Mouse (Mus musculus): Measurements from ENCODE around the gene Ttc26. TPM values are rescaled to one million over a fixed set of nuclear protein-coding genes. Genes with fewer than 3 reads are reported as not detected.
A peak's percentile ranks its signal among the peaks of the same experiment; 100 is the strongest.
"Not testable (repeated sequence)": the region's sequence is repeated elsewhere in the genome, so short reads cannot be mapped to it uniquely, and the experiment has no call there.

Gene Ttc26
- polyA plus RNA-seq, 1 experiment: 3.6 TPM

DNA sequence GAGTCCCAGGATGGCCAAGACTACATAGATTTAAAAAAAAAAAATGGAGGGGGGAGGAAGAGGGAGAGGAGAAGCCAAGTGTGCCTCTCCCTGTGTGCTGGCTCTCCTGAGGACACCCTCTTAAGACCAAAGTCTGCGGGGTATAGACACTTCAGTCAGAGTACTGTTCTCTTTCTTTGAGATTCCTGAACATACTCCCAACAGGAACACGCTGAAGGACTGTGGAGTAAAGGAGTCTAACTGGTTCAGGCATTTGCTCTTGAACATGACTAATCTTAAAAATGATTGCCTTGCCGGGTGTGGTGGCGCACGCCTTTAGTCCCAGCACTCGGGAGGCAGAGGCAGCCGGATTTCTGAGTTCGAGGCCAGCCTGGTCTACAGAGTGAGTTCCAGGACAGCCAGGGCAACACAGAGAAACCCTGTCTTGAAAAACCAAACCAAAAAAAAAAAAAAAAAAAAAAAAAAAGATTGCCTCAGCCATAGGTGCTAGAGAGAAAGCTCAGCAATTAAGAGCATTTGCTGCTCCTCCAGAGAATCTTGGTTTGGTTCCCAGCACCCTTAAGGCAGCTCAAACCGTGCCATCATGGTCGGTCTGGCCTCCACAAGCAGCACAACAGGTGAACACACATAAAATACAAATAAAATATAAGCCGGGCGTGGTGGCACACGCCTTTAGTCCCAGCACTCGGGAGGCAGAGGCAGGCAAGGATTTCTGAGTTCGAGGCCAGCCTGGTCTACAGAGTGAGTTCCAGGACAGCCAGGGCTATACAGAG, 24.4 kb upstream of the Ttc26 start:
- DNase-seq (ENCODE audit: low spot score): not testable (repeated sequence)

DNA sequence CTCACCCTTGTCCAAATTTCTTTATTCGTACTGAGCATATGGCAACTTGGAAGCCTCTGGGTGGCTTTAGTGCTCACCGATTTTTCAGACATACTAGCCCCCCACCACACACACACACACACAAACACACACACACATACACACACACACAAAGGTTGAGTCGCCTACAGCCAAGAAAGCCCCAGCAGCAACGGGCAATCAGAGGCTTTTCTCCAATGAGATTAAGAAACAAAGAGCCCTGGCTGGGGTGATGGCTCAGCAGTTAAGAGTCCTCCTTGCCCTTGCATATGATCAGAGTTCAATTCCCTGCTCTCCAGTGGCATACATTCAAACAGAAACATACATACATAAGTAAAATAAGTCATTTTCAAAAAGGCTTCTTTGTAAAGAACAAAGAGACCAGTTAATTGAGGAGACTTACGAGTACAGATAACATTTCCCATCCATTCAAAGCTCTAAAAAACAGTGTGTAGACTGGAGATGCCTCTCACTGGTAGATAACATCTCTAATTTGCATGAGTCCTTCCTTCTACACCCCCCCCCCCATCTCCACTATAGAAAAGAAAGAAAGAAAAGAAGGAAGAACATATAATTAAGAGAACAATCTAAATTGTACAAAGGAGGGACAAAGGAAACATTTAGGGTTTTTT, 23.5 kb upstream of the Ttc26 start:
- no peak for DNase-seq (ENCODE audit: low spot score)

DNA sequence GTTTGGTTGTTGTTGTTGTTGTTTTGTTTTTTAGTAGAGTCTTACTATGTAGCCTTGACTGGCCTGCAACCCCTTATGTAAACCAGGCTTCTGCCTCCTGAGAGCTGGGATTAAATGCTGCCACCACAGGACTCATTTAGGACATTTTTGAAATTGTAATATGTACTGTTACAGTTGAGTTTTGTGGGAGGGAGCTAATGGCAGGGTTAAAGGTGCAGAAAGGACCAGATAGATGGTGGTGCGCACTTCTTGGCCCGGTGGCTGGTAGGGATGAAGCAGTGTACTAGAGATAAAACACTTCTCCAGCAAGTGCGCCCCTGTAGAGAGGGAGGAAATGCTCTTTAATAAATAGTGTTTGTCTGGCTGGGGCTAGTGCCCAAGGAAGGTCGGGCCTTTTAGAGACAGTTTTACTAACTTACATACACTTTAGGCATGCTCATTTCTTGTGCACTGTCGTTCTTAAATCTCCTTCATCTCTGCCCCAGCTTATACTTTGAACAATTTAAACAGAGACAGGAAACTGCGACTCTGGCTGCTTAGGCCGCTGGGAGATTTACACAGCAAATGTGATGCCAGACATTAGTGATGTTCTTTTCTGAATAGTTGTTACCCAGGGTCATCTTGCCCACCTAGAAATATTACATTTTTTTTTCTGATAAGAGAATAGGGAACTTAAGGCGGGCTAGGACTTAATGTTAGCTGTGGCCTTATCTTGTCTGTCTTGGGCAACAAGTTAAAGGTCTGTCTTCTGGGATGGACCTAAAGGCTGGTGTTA, 22.8 kb upstream of the Ttc26 start:
- DNase-seq (ENCODE audit: low spot score): no peak

DNA sequence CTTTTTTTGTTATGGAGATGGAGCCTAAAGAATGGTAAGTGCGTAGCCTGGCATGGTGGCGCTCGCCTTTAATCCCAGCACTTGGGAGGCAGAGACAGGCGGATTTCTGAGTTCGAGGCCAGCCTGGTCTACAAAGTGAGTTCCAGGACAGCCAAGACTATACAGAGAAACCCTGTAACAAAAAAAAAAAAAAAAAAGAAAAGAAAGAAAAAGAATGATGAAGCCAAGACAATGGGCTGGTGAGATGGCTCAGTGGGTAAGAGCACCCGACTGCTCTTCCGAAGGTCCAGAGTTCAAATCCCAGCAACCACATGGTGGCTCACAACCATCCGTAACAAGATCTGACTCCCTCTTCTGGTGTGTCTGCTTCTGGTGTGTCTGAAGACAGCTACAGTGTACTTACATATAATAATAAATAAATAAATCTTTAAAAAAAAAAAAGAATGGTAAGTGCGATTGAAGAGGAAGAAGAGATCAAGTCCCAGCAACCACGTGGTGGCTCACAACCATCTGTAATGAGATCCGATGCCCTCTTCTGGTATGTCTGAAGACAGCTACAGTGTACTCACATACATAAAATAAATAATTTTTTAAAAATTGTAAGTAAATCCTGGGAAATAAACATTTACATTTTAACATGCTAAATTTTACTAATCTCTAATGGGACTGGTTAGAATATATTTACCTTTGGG, 22.1 kb upstream of the Ttc26 start:
- DNase-seq (ENCODE audit: low spot score): not testable (repeated sequence)

- DNase-seq (ENCODE audit: low spot score): no peak
These were observed 21.4 kb upstream of the Ttc26 start for GRCm38 (mm10) chr6:38359736-38360499.

- no peak for DNase-seq (ENCODE audit: low spot score)
These were observed 20.2 kb upstream of the Ttc26 start for GRCm38 (mm10) chr6:38361065-38361464.

GRCm38 (mm10) chr6:38361937-38362336, 19.3 kb upstream of the Ttc26 start:
- no peak for DNase-seq (ENCODE audit: low spot score)

DNA sequence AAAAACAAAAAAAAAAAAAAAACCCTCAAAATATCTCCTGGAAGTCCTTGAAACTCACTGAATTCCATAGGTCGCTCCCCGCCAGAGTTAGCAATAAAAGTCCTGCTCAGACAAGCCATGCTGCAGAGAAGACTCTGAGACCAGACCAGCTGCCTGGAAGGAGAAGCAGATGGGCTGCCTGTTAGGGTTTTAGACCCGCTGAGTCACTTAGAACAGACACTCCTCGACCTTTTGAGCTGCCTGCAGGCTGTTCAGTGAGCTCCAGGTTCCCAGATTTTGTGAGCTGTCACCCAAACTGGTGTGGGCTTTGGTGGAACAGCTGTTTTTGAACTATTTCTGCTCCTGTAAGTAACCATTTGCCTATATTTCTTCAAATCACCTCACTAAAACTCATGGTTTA, 17.9 kb upstream of the Ttc26 start:
- no peak for DNase-seq (ENCODE audit: low spot score)

DNA sequence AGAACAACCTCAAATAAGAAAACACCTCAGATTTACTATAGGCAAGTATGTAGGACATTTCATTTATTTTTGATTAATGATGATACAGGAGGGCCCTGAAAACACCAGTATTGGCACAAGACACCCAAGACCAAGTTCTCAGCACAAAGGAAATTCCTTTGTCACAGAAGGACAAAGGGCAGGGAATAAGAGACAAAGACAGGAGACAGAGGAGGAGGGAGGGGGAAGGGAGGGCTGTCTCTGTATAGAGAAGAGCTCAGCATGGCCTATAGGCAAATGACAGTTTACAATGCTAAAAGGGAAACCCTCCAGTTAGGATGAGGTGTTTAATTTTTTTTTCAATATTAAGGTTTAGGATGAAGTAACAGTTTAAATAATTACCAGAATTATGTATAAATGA, 17.1 kb upstream of the Ttc26 start:
- DNase-seq (ENCODE audit: low spot score): no peak

GRCm38 (mm10) chr6:38369945-38370344, 11.3 kb upstream of the Ttc26 start:
- no peak for DNase-seq (ENCODE audit: low spot score)

GRCm38 (mm10) chr6:38374271-38374670, 7.0 kb upstream of the Ttc26 start:
- no peak for DNase-seq (ENCODE audit: low spot score)

- no peak for DNase-seq (ENCODE audit: low spot score)
These were observed 523 bp upstream of the Ttc26 start for GRCm38 (mm10) chr6:38380764-38381128.

DNA sequence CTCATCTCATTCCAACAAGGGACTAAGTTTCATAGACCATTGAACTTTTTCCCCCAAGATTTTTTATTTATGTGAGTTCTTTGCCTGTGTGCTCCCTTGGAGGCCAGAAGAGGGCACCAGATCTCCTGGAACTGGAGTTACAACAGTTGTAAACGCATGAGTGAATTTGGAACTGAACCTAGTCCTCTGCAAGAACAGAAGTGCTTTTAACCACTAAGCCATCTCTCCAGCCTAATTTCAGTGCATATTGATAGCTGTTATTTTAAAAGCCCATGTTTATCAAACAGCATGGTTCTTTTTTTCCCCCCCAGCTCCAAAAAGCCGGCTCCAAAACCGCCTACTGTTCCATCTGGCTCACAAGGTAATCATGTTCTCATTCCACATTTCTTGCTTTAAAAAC, 8.4 kb downstream of the Ttc26 start:
- DNase-seq (ENCODE audit: low spot score): no peak

GRCm38 (mm10) chr6:38432457-38432856, 51.2 kb downstream of the Ttc26 start:
- not testable (repeated sequence) for DNase-seq (ENCODE audit: low spot score)

- peak; percentile 94 for DNase-seq (ENCODE audit: low spot score)
These were observed 52.2 kb downstream of the Ttc26 start, which contains the start of gene Ubn2 for GRCm38 (mm10) chr6:38433261-38434033. Ubn2 (plus strand) TSS chr6:38433950.

- peak; percentile 76 for DNase-seq (ENCODE audit: low spot score)
These were observed 53.1 kb downstream of the Ttc26 start for GRCm38 (mm10) chr6:38434055-38435023.

DNA sequence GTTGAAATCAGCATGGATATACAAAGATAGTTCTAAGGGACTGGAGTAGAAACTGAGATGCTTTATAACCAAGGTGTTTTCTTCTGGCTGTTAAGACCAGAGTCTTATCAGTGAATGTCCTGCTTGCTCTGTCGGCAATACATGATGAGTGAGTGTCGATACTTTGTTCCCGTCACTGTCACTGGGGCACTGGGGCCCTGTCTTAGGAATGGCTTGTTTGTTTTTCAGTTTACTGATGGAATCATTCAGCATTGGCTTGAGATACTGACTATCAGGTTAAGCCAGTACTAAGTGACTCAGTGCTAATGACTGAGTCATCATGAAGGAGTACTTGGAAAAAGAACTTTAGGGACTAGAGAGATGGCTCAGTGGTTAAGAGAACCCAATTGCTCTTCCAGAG, 62.6 kb downstream of the Ttc26 start:
- no peak for DNase-seq (ENCODE audit: low spot score)

GRCm38 (mm10) chr6:38448295-38448694, 67.0 kb downstream of the Ttc26 start:
- DNase-seq (ENCODE audit: low spot score): no peak

DNA sequence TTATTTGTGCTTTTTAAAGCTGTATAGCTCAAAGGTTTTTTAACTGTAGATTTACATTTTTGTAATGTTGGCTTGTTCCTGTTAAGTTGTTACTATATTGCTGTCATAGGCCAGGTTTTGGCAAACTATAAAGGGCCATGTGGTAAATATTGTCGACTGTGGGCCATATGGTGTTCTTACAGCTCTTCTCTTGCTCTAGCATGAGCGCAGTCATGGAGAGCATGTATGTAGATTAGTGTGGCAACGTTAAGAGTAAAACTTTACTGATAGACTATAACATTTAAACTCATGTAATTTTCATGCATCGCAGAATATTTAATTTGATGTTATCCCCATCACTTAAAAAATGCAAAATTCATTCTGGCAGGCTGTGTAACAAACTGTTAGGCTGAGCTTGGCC, 71.8 kb downstream of the Ttc26 start:
- no peak for DNase-seq (ENCODE audit: low spot score)
